Mouse (Mus musculus): ENCODE measurements around the gene Olfr1381.
"Not testable (repeated sequence)": the region's sequence is repeated elsewhere in the genome, so short reads cannot be mapped to it uniquely, and the experiment has no call there.

The Olfr1381 gene

GRCm38 (mm10) chr11:49543149-49543548 is at the start of gene Olfr1381:
Gene Olfr1381, plus strand, starts transcription at chr11:49543449.
- DNase-seq (ENCODE audit: low spot score): not testable (repeated sequence)

GRCm38 (mm10) chr11:49518086-49518485 is 25.2 kb upstream of the Olfr1381 start:
- DNase-seq (ENCODE audit: low spot score): no peak

GRCm38 (mm10) chr11:49519348-49519747 is 23.9 kb upstream of the Olfr1381 start, which contains the start of gene Olfr1383:
Gene Olfr1383, plus strand, starts transcription at chr11:49519648.
- no peak for DNase-seq (ENCODE audit: low spot score)

- DNase-seq (ENCODE audit: low spot score): no peak
Measured at GRCm38 (mm10) chr11:49527947-49528346, 15.3 kb upstream of the Olfr1381 start, which contains the start of gene Olfr1382. Gene Olfr1382, plus strand, starts transcription at chr11:49528247.

- DNase-seq (ENCODE audit: low spot score): no peak
Measured at GRCm38 (mm10) chr11:49532761-49533160, 10.5 kb upstream of the Olfr1381 start.

- not testable (repeated sequence) for DNase-seq (ENCODE audit: low spot score)
Measured at GRCm38 (mm10) chr11:49536631-49537030, 6.6 kb upstream of the Olfr1381 start.

GRCm38 (mm10) chr11:49554033-49554432 is 10.8 kb downstream of the Olfr1381 start:
- not testable (repeated sequence) for DNase-seq (ENCODE audit: low spot score)

GRCm38 (mm10) chr11:49556578-49556977 is 13.3 kb downstream of the Olfr1381 start, which contains the start of gene Olfr1380:
Gene Olfr1380, plus strand, starts transcription at chr11:49556878.
- DNase-seq (ENCODE audit: low spot score): not testable (repeated sequence)

GRCm38 (mm10) chr11:49575054-49575453 is 31.8 kb downstream of the Olfr1381 start:
- not testable (repeated sequence) for DNase-seq (ENCODE audit: low spot score)

GRCm38 (mm10) chr11:49580452-49580851 is 37.2 kb downstream of the Olfr1381 start:
- DNase-seq (ENCODE audit: low spot score): not testable (repeated sequence)

- no peak for DNase-seq (ENCODE audit: low spot score)
Measured at GRCm38 (mm10) chr11:49590213-49590612, 47.0 kb downstream of the Olfr1381 start.

- DNase-seq (ENCODE audit: low spot score): not testable (repeated sequence)
Measured at GRCm38 (mm10) chr11:49597149-49597548, 53.9 kb downstream of the Olfr1381 start.

Measured in ovary, postnatal 10 days (tissue).